Mouse (Mus musculus): Measurements from ENCODE around the gene Robo1. TPM values are rescaled to one million over a fixed set of nuclear protein-coding genes. Genes with fewer than 3 reads are reported as not detected.

The Robo1 gene
- polyA plus RNA-seq, 1 experiment from 2014 or later = 59.8 TPM

- 92% methylated on average over 9 of the region's 9 CpGs for WGBS
- Histone ChIP-seq H3K9me3 (no peaks in the 10 kb centered on the region), H3K27ac (no peak overlapping the region), H3K4me2 (no peak overlapping the region), H3K36me3 (replicated peaks) (no peaks in the 10 kb centered on the region), H3K9ac (no peak overlapping the region), H3K4me1 (peaks cover 21% of the 10 kb centered on the region), H3K27me3 (no peaks in the 10 kb centered on the region), H3K4me3 (replicated peaks) (no peak overlapping the region)
- ATAC-seq (ENCODE audit: low FRiP score) = no peak
These were observed 483.1 kb downstream of the Robo1 start for GRCm38 (mm10) chr16:72791181-72791705.

- no peak for ATAC-seq (ENCODE audit: low FRiP score)
- H3K27ac ChIP-seq = no peak overlapping the region
- H3K9ac ChIP-seq = no peak overlapping the region
- no peaks in the 10 kb centered on the region for H3K27me3 ChIP-seq
- no peaks in the 10 kb centered on the region for H3K9me3 ChIP-seq
- H3K4me2 ChIP-seq = no peak overlapping the region
- H3K36me3 ChIP-seq (replicated peaks) = no peaks in the 10 kb centered on the region
- H3K4me1 ChIP-seq = peaks cover 12% of the 10 kb centered on the region
- WGBS = 73% methylated on average over 6 of the region's 6 CpGs
- no peak overlapping the region for H3K4me3 ChIP-seq (replicated peaks)
These were observed 486.7 kb downstream of the Robo1 start for GRCm38 (mm10) chr16:72794692-72795378.

- Histone ChIP-seq H3K4me1 (peaks cover 15% of the 10 kb centered on the region), H3K9ac (no peak overlapping the region), H3K36me3 (replicated peaks) (no peaks in the 10 kb centered on the region), H3K4me2 (no peak overlapping the region), H3K27ac (no peak overlapping the region), H3K9me3 (no peaks in the 10 kb centered on the region), H3K27me3 (no peaks in the 10 kb centered on the region), H3K4me3 (replicated peaks) (no peak overlapping the region)
- WGBS = 85% methylated on average over 1 of the region's 1 CpGs
- no peak for ATAC-seq (ENCODE audit: low FRiP score)
These were observed 487.2 kb downstream of the Robo1 start for GRCm38 (mm10) chr16:72795379-72795712.

- WGBS = 91% methylated on average over 12 of the region's 12 CpGs
- Histone ChIP-seq H3K4me1 (peaks cover 23% of the 10 kb centered on the region), H3K9ac (no peak overlapping the region), H3K9me3 (no peaks in the 10 kb centered on the region), H3K27me3 (no peaks in the 10 kb centered on the region), H3K36me3 (replicated peaks) (no peaks in the 10 kb centered on the region), H3K27ac (no peak overlapping the region), H3K4me2 (no peak overlapping the region), H3K4me3 (replicated peaks) (no peak overlapping the region)
- no peak for ATAC-seq (ENCODE audit: low FRiP score)
These were observed 490.4 kb downstream of the Robo1 start for GRCm38 (mm10) chr16:72798405-72798949.

GRCm38 (mm10) chr16:72800121-72800749, 492.1 kb downstream of the Robo1 start:
- Histone ChIP-seq H3K4me1 (peaks cover 19% of the 10 kb centered on the region), H3K4me3 (replicated peaks) (no peak overlapping the region), H3K4me2 (no peak overlapping the region), H3K27ac (no peak overlapping the region), H3K36me3 (replicated peaks) (no peaks in the 10 kb centered on the region), H3K27me3 (no peaks in the 10 kb centered on the region), H3K9me3 (no peaks in the 10 kb centered on the region), H3K9ac (no peak overlapping the region)
- ATAC-seq (ENCODE audit: low FRiP score) = no peak
- WGBS = 74% methylated on average over 15 of the region's 15 CpGs

GRCm38 (mm10) chr16:72800788-72801187, 492.7 kb downstream of the Robo1 start:
- peaks cover 18% of the 10 kb centered on the region for H3K4me1 ChIP-seq
- H3K27me3 ChIP-seq = no peaks in the 10 kb centered on the region
- H3K36me3 ChIP-seq (replicated peaks) = no peaks in the 10 kb centered on the region
- no peak for ATAC-seq (ENCODE audit: low FRiP score)
- H3K4me2 ChIP-seq = no peak overlapping the region
- H3K4me3 ChIP-seq (replicated peaks) = no peak overlapping the region
- H3K27ac ChIP-seq = no peak overlapping the region
- H3K9me3 ChIP-seq = no peaks in the 10 kb centered on the region
- no peak overlapping the region for H3K9ac ChIP-seq
- WGBS = 84% methylated on average over 6 of the region's 6 CpGs

- Histone ChIP-seq H3K4me3 (replicated peaks) (no peak overlapping the region), H3K9me3 (no peaks in the 10 kb centered on the region), H3K27ac (no peak overlapping the region), H3K4me1 (peaks cover 14% of the 10 kb centered on the region), H3K27me3 (no peaks in the 10 kb centered on the region), H3K9ac (no peak overlapping the region), H3K4me2 (no peak overlapping the region), H3K36me3 (replicated peaks) (no peaks in the 10 kb centered on the region)
- WGBS = 73% methylated on average over 10 of the region's 10 CpGs
- ATAC-seq (ENCODE audit: low FRiP score) = no peak
These were observed 500.2 kb downstream of the Robo1 start for GRCm38 (mm10) chr16:72808351-72808750.

- no peak overlapping the region for H3K9ac ChIP-seq
- no peak overlapping the region for H3K4me2 ChIP-seq
- WGBS = 27% methylated on average over 3 of the region's 3 CpGs
- H3K9me3 ChIP-seq = no peaks in the 10 kb centered on the region
- no peaks in the 10 kb centered on the region for H3K36me3 ChIP-seq (replicated peaks)
- H3K4me1 ChIP-seq = peaks cover 14% of the 10 kb centered on the region
- H3K27ac ChIP-seq = peak overlapping the region; percentile 63; the same call in 1 of the 2 replicates
- ATAC-seq (ENCODE audit: low FRiP score) = peak; percentile 67; the same call in 1 of the 2 replicates
- H3K27me3 ChIP-seq = no peaks in the 10 kb centered on the region
- no peak overlapping the region for H3K4me3 ChIP-seq (replicated peaks)
These were observed 502.8 kb downstream of the Robo1 start for GRCm38 (mm10) chr16:72810942-72811341.

GRCm38 (mm10) chr16:72811494-72811893, 503.4 kb downstream of the Robo1 start:
- H3K27ac ChIP-seq = peak overlapping the region; percentile 32; the same call in 1 of the 2 replicates

GRCm38 (mm10) chr16:72811908-72812307, 503.8 kb downstream of the Robo1 start:
- Histone ChIP-seq H3K4me2 (no peak overlapping the region), H3K4me1 (peaks cover 14% of the 10 kb centered on the region), H3K36me3 (replicated peaks) (no peaks in the 10 kb centered on the region), H3K9ac (no peak overlapping the region), H3K9me3 (no peaks in the 10 kb centered on the region), H3K27me3 (no peaks in the 10 kb centered on the region), H3K27ac (no peak overlapping the region), H3K4me3 (replicated peaks) (no peak overlapping the region)
- ATAC-seq (ENCODE audit: low FRiP score) = no peak
- 59% methylated on average over 3 of the region's 3 CpGs for WGBS

More at GRCm38 (mm10) chr16:72811494-72811893, 503.4 kb downstream of the Robo1 start:
- Histone ChIP-seq H3K4me2 (no peak overlapping the region), H3K27me3 (no peaks in the 10 kb centered on the region), H3K36me3 (replicated peaks) (no peaks in the 10 kb centered on the region), H3K4me3 (replicated peaks) (no peak overlapping the region), H3K9ac (no peak overlapping the region), H3K4me1 (peaks cover 14% of the 10 kb centered on the region), H3K9me3 (no peaks in the 10 kb centered on the region)
- WGBS = 28% methylated on average over 5 of the region's 5 CpGs
- no peak for ATAC-seq (ENCODE audit: low FRiP score)

GRCm38 (mm10) chr16:72828381-72828780, 520.3 kb downstream of the Robo1 start:
- 86% methylated on average over 8 of the region's 8 CpGs for WGBS
- Histone ChIP-seq H3K27ac (no peak overlapping the region), H3K9ac (no peak overlapping the region), H3K4me2 (no peak overlapping the region), H3K4me3 (replicated peaks) (no peak overlapping the region), H3K9me3 (no peaks in the 10 kb centered on the region), H3K36me3 (replicated peaks) (no peaks in the 10 kb centered on the region), H3K27me3 (no peaks in the 10 kb centered on the region), H3K4me1 (peaks cover 8% of the 10 kb centered on the region; the same call in 1 of the 2 replicates)
- no peak for ATAC-seq (ENCODE audit: low FRiP score)

- Histone ChIP-seq H3K36me3 (replicated peaks) (no peaks in the 10 kb centered on the region), H3K4me2 (no peak overlapping the region), H3K9me3 (no peaks in the 10 kb centered on the region), H3K27me3 (no peaks in the 10 kb centered on the region), H3K4me1 (peaks cover 8% of the 10 kb centered on the region; the same call in 1 of the 2 replicates), H3K27ac (no peak overlapping the region), H3K4me3 (replicated peaks) (no peak overlapping the region), H3K9ac (no peak overlapping the region)
- 69% methylated on average over 8 of the region's 8 CpGs for WGBS
- no peak for ATAC-seq (ENCODE audit: low FRiP score)
These were observed 521.4 kb downstream of the Robo1 start for GRCm38 (mm10) chr16:72829530-72829929.
